Mouse (Mus musculus): Measurements from ENCODE around the gene Zkscan1.

Zkscan1 gene

GRCm38 (mm10) chr5:138117199-138118015, 32.5 kb downstream of the Zkscan1 start:
- DNase-seq = no peak

- no peak for DNase-seq
These were observed 33.2 kb downstream of the Zkscan1 start for GRCm38 (mm10) chr5:138118041-138118440.

- DNase-seq = peak; percentile 70
These were observed 47.7 kb downstream of the Zkscan1 start for GRCm38 (mm10) chr5:138132425-138133064.

GRCm38 (mm10) chr5:138137257-138137656, 52.4 kb downstream of the Zkscan1 start:
- DNase-seq = no peak

- DNase-seq = no peak
These were observed 53.2 kb downstream of the Zkscan1 start for GRCm38 (mm10) chr5:138137935-138138549.

GRCm38 (mm10) chr5:138138585-138138984, 53.7 kb downstream of the Zkscan1 start:
- DNase-seq = no peak

- no peak for DNase-seq
These were observed 69.5 kb downstream of the Zkscan1 start for GRCm38 (mm10) chr5:138154390-138154789.

GRCm38 (mm10) chr5:138155443-138155976, 70.6 kb downstream of the Zkscan1 start, which contains the start of gene Zfp113:
Gene Zfp113 (minus strand): TSS chr5:138155744.
- peak; percentile 95 for DNase-seq
